14 mouse cellular contexts compared by ENCODE assay signal in the genomic region with DNA sequence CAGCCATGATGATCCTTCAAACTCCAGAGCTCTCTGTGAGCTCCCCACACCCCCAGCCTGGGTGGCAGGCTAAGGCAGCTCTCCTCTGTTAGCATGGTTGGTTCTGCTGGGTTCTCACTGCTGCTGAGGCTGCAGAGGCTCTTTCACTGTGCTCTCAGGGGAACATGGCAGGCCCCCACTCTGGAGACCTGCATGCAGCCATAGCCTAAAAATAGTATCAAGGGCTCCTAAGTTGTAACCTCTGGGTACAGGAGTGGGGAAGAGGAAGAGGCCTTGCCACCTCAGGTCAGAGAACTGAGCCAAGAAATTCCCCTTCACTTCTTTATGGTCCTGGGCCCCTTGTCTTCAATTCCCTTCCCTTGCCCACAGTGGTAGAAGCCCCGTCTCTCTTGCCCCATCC. TPM values are rescaled to one million over a fixed set of nuclear protein-coding genes. Genes with fewer than 3 reads are reported as not detected.
DNase-seq lines count a peak whose midpoint lies in the region; ATAC-seq and TF ChIP-seq lines count a peak whose summit lies in the region.
"Had no signal": no experiment of that assay in that cellular context is flagged by ENCODE, and none has a peak within 500 bp of the region (broad histone marks: within the 10 kb centered on the region; RNA-seq: fewer than 3 reads in every experiment).

No protein-coding gene starts in this region.

- peak overlapping the region; percentile 1; the same call in 1 of the 2 replicates for H3K4me2 ChIP-seq in heart, embryonic 11.5 days
- peak overlapping the region; percentile 64 for H3K4me2 ChIP-seq in liver, postnatal 0 days (ENCODE audit: low read depth, low read length)
- H3K4me2 ChIP-seq: hindbrain, embryonic 12.5 days; lung, embryonic 14.5 days had no signal

- ATAC-seq in heart, embryonic 11.5 days (replicated peaks; ENCODE audit: insufficient number of reproducible peaks, low FRiP score, low TSS enrichment): no peak
- ATAC-seq in megakaryocyte, adult 5-6 weeks (ENCODE audit: poor library complexity, severe bottlenecking): no peak
- ATAC-seq in granulocyte monocyte progenitor cell, adult 5-6 weeks (replicated peaks; ENCODE audit: poor library complexity, severe bottlenecking): 0 out of 2 replicates have a peak, but pooled peaks have one; percentile 1
- ATAC-seq in liver, postnatal 0 days: no peak

- DNase-seq in heart, adult 8-10 months (ENCODE audit: low spot score): no peak
- DNase-seq in liver, postnatal 0 days: no peak
- DNase-seq in embryo, embryonic 11 days: no peak
- no peak for DNase-seq in lung, adult 2 months
- DNase-seq: cerebellum, adult 11-12 months; kidney, adult 11 months; lung, embryonic 14.5 days; right cerebral cortex, postnatal 4 days had no signal

- H3K9ac ChIP-seq in heart, embryonic 11.5 days (ENCODE audit: low read depth, low read length): no peak overlapping the region
- peak overlapping the region; percentile 34; the same call in 1 of the 2 replicates for H3K9ac ChIP-seq in liver, postnatal 0 days (replicated peaks)
- H3K9ac ChIP-seq: hindbrain, embryonic 12.5 days; lung, embryonic 14.5 days had no signal

- no peak for TF ChIP-seq POLR2A in lung, adult 2 months (IDR thresholded peaks at IDR 0.05; ENCODE audit: borderline replicate concordance, extremely low read depth, low read depth, low read length)

- no peak overlapping the region for H3K27ac ChIP-seq in heart, embryonic 11.5 days (ENCODE audit: low read depth, low read length)
- peak overlapping the region; percentile 72 for H3K27ac ChIP-seq in liver, postnatal 0 days (ENCODE audit: low read depth)
- H3K27ac ChIP-seq: forebrain, embryonic 10.5 days; hindbrain, embryonic 12.5 days had no signal

- H3K9me3 ChIP-seq in heart, embryonic 11.5 days (replicated peaks; ENCODE audit: control insufficient read depth, low read length): no peaks in the 10 kb centered on the region
- peaks cover under 1% of the 10 kb centered on the region; the same call in 1 of the 2 replicates for H3K9me3 ChIP-seq in megakaryocyte, embryonic 14.5 days
- H3K9me3 ChIP-seq in liver, postnatal 0 days (ENCODE audit: low read length): no peaks in the 10 kb centered on the region
- H3K9me3 ChIP-seq: forebrain, embryonic 10.5 days; hindbrain, embryonic 12.5 days had no signal

- TF ChIP-seq EP300 in liver, postnatal 0 days (IDR thresholded peaks at IDR 0.05; ENCODE audit: low read depth): no peak

- no peaks in the 10 kb centered on the region for H3K27me3 ChIP-seq in heart, embryonic 11.5 days (ENCODE audit: control insufficient read depth, insufficient read depth, low read length)
- peaks cover 52% of the 10 kb centered on the region for H3K27me3 ChIP-seq in megakaryocyte, embryonic 14.5 days (replicated peaks)
- H3K27me3 ChIP-seq in liver, postnatal 0 days (ENCODE audit: insufficient read depth, low read length): no peaks in the 10 kb centered on the region

- no peak for TF ChIP-seq CTCF in liver, postnatal 0 days (IDR thresholded peaks at IDR 0.05; ENCODE audit: low read depth)
- TF ChIP-seq CTCF in lung, adult 2 months (IDR thresholded peaks at IDR 0.05; ENCODE audit: insufficient read depth, low read length): no peak

- 82% methylated on average over 1 of the region's 1 CpGs for WGBS in heart, embryonic 11.5 days (ENCODE audit: insufficient replicate concordance)
- 36% methylated on average over 1 of the region's 1 CpGs for WGBS in liver, postnatal 0 days (ENCODE audit: insufficient replicate concordance)
- WGBS in lung, adult 2 months: 71% methylated on average over 1 of the region's 1 CpGs

- H3K36me3 ChIP-seq in heart, embryonic 11.5 days (ENCODE audit: control insufficient read depth, insufficient read depth, low read length): no peaks in the 10 kb centered on the region
- H3K36me3 ChIP-seq in megakaryocyte, embryonic 14.5 days (replicated peaks; ENCODE audit: low read length): peaks cover 2% of the 10 kb centered on the region
- no peaks in the 10 kb centered on the region for H3K36me3 ChIP-seq in liver, postnatal 0 days (replicated peaks; ENCODE audit: insufficient read depth, low read length)
- H3K36me3 ChIP-seq: forebrain, embryonic 10.5 days; hindbrain, embryonic 12.5 days had no signal

- H3K4me1 ChIP-seq in heart, embryonic 11.5 days (ENCODE audit: control insufficient read depth, insufficient read depth, low read length): peaks cover 15% of the 10 kb centered on the region
- peaks cover 47% of the 10 kb centered on the region for H3K4me1 ChIP-seq in megakaryocyte, embryonic 14.5 days
- H3K4me1 ChIP-seq in liver, postnatal 0 days (ENCODE audit: insufficient read depth): peaks cover 31% of the 10 kb centered on the region
- H3K4me1 ChIP-seq in lung, adult 2 months (ENCODE audit: control insufficient read depth, insufficient read depth, low read length): peaks cover 11% of the 10 kb centered on the region

- H3K4me3 ChIP-seq in heart, embryonic 11.5 days (ENCODE audit: low read depth, low read length): no peak overlapping the region
- peak overlapping the region; percentile 83 for H3K4me3 ChIP-seq in megakaryocyte, embryonic 14.5 days (replicated peaks)
- peak overlapping the region; percentile 38 for H3K4me3 ChIP-seq in liver, postnatal 0 days (ENCODE audit: low read depth, low read length)
- no peak overlapping the region for H3K4me3 ChIP-seq in lung, adult 2 months (replicated peaks; ENCODE audit: extremely low read depth, low read depth, low read length)
- H3K4me3 ChIP-seq: forebrain, embryonic 10.5 days; hindbrain, embryonic 12.5 days had no signal

RNA-seq across cellular contexts. Expression of a gene that starts 19.6 kb away (rescaled TPM):
- polyA plus RNA-seq in heart, embryonic 11.5 days (2014; fragmentation: Nextera tagmentation; extraction: Ambion mirVana): 3.4 and 4.4 TPM in 2 replicates
- 10 to 100 TPM; 11.9 to 20.4 (median 13.3) TPM for total RNA-seq in heart, adult 8-10 months (2022)
- 4.9 TPM in 1 of 2 replicates, not detected in the other for polyA plus RNA-seq in megakaryocyte, embryonic 14.5 days (2012; ENCODE audit: insufficient read depth, low replicate concordance)
- total RNA-seq in megakaryocyte, adult 5-6 weeks (2015): 20.1 and 20.5 TPM in 2 replicates
- total RNA-seq in megakaryocyte, adult 5-6 weeks (2017): 20.1 and 21.9 TPM in 2 replicates
- 21.3 and 29.3 TPM in 2 replicates for total RNA-seq in granulocyte monocyte progenitor cell, adult 5-6 weeks (2014; fragmentation: Nextera tagmentation)
- 11.0 and 19.0 TPM in 2 replicates for total RNA-seq in granulocyte monocyte progenitor cell, adult 5-6 weeks (2017)
- polyA plus RNA-seq in liver, postnatal 0 days (2015; fragmentation: Nextera tagmentation; extraction: Ambion mirVana): 3.2 and 3.3 TPM in 2 replicates
- polyA plus RNA-seq in lung, adult 2 months (2012; rRNA removed): 71.4 and 83.7 TPM in 2 replicates

Comparison
In these comparisons a context has a peak if more than half of its experiments do, and no peak if none do; other contexts are left out.
1. H3K4me3 ChIP-seq: peak in megakaryocyte, embryonic 14.5 days (single experiment) and liver, postnatal 0 days (single experiment); none in heart, embryonic 11.5 days (single experiment) and lung, adult 2 months (single experiment).
2. RNA of a gene that starts 19.6 kb away (polyA plus RNA-seq): 71.4 to 83.7 TPM in lung, adult 2 months; 4.9 TPM in megakaryocyte, embryonic 14.5 days, 3.4 to 4.4 TPM in heart, embryonic 11.5 days and 3.2 to 3.3 TPM in liver, postnatal 0 days; every median in the first group is over 10 times any median in the second.